In genomic region chrX:105924326-105925070, GRCm38 (mm10) we compare ENCODE assay signal across 22 mouse cellular contexts.
"Had no signal": no experiment of that assay in that cellular context is flagged by ENCODE, and none has a peak within 500 bp of the region (broad histone marks: within the 10 kb centered on the region; RNA-seq: fewer than 3 reads in every experiment).

No protein-coding gene starts in this region.

- DNase-seq: gastrocnemius, postnatal 14 days; gastrocnemius, postnatal 36 days; heart, adult 11 months; heart, adult 2 months; heart, postnatal 14 days; heart, postnatal 36 days; kidney, adult 18-20 months; kidney, adult 8-10 months; kidney, postnatal 10 days; kidney, postnatal 25 days; layer of hippocampus, adult 9-11 months; layer of hippocampus, postnatal 36 days; left cerebral cortex, postnatal 4 days had no signal

- H3K27me3 ChIP-seq: heart, embryonic 13.5 days; heart, embryonic 15.5 days; hindbrain, embryonic 12.5 days; intestine, embryonic 15.5 days; limb, embryonic 13.5 days; limb, embryonic 15.5 days; liver, embryonic 12.5 days had no signal

- H3K27ac ChIP-seq: heart, adult 2 months; heart, embryonic 13.5 days; heart, embryonic 15.5 days; hindbrain, embryonic 12.5 days; hindbrain, embryonic 14.5 days; intestine, embryonic 15.5 days; limb, embryonic 13.5 days; limb, embryonic 15.5 days; liver, embryonic 12.5 days; liver, embryonic 14.5 days had no signal

- H3K9ac ChIP-seq: heart, embryonic 13.5 days; heart, embryonic 15.5 days; hindbrain, embryonic 12.5 days; hindbrain, embryonic 14.5 days; intestine, embryonic 15.5 days; limb, embryonic 13.5 days; limb, embryonic 15.5 days; liver, embryonic 12.5 days; liver, embryonic 14.5 days had no signal

- H3K36me3 ChIP-seq: heart, embryonic 15.5 days; hindbrain, embryonic 12.5 days; intestine, embryonic 15.5 days; limb, embryonic 13.5 days; limb, embryonic 15.5 days had no signal

- H3K4me1 ChIP-seq: intestine, embryonic 15.5 days had no signal

- H3K9me3 ChIP-seq: heart, embryonic 13.5 days; heart, embryonic 15.5 days; hindbrain, embryonic 12.5 days; intestine, embryonic 15.5 days; limb, embryonic 13.5 days; limb, embryonic 15.5 days; liver, embryonic 12.5 days had no signal

- H3K4me3 ChIP-seq: heart, adult 2 months; heart, embryonic 13.5 days; heart, embryonic 15.5 days; hindbrain, embryonic 12.5 days; intestine, embryonic 15.5 days; limb, embryonic 13.5 days; limb, embryonic 15.5 days; liver, embryonic 12.5 days had no signal
